Mouse (Mus musculus) bone marrow, adult 2 months (tissue): Measurements from ENCODE around the gene Mapkap1.
A peak's percentile ranks its signal among the peaks of the same experiment; 100 is the strongest.

Source experiments
- CTCF ChIP-seq: fragments of 200-500 bp; IDR thresholded peaks from 2 replicates; pipeline ENCODE4 v1.5.1; 2011; ENCODE audit warnings: low read length, control low read depth; ENCODE audit not compliant: control insufficient read depth, insufficient read depth
- POLR2A ChIP-seq: fragments of 200-500 bp; IDR thresholded peaks from 2 replicates; pipeline ENCODE4 v1.6.1; 2011; ENCODE audit warnings: low read depth, mild to moderate bottlenecking, control low read depth, low read length, borderline replicate concordance; ENCODE audit not compliant: control insufficient read depth

DNA sequence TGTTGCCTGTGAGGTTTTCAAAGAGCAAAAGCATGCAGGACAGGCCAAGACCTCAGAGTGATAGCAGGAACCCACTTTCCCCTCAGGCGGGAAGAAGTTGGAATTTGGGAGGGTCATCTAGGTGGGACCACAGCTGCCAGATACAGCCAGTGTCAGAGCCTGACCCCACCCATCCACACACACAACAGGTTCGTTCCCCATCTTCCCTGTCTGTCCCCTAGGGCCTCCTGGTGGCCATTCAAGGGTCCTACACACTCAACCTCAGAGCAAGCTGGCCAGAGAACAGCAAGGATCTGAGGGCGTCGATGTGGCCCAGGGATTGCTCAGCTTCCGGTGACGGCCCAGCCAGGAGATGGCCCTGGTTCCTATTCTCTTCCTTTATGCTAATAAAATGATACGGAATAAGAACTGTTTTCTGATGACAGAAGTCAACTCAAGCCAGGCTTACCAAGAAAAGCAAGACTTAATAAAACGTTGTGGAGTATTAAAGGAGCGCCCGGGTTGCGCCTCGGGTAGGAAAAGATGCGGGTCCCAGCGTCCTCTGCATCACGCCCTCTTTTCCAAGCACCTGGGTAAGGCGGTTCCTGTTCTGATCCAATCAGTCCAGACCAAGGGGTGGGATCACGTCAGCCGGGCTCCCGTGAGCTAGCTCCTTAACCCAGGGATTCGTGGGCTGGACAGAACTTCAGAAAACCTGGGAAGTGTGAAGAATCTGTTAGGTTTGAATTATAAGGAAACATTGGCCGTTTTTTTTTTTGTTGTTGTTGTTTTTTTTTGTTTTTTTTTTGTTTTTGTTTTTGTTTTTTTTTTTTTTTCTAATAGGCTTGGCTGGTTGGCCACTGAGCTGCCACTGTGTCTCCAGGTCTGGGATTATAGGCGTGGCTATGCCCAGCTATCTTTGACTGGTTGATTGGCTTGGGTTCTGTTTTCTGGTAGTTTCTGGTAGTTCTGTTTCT lies 238.3 kb downstream of the Mapkap1 start:
- TF ChIP-seq CTCF = peak; percentile 67
- no peak for TF ChIP-seq POLR2A
